ENCODE assay signal across 8 mouse cellular contexts in the genomic region with DNA sequence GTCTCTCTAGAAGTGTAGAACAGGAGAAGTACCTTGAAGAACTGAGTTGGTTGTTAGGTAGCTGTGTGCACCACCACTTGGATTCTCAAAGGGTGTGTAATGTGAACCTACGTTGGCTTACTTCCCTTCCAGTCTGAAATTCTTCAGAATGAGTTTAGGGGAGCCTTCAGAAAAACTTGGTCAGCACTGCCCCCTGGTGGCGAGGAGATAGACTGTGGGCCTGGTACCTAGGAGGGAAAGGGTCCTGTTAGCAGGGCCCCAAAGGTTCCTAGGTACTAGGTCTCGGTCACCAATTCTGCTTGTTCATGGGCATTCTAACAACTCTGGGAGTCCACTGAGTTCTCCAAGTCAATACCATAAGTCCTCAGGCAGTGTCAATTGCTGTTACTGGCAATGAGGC. TPM values are rescaled to one million over a fixed set of nuclear protein-coding genes. Genes with fewer than 3 reads are reported as not detected.
DNase-seq lines count a peak whose midpoint lies in the region; ATAC-seq lines count a peak whose summit lies in the region.

No protein-coding gene starts in this region.

- H3K4me1 ChIP-seq in midbrain, embryonic 10.5 days: peaks cover 7% of the 10 kb centered on the region; the same call in 1 of the 2 replicates
- H3K4me1 ChIP-seq in midbrain, embryonic 15.5 days: no peaks in the 10 kb centered on the region
- H3K4me1 ChIP-seq in limb, embryonic 10.5 days: no peaks in the 10 kb centered on the region
- no peaks in the 10 kb centered on the region for H3K4me1 ChIP-seq in neural tube, embryonic 11.5 days (ENCODE audit: control insufficient read depth, insufficient read depth, low read length)

- ATAC-seq in midbrain, embryonic 15.5 days (replicated peaks): no peak
- ATAC-seq in neural tube, embryonic 11.5 days (ENCODE audit: insufficient read depth, low FRiP score, low TSS enrichment): no peak

- H3K27ac ChIP-seq in midbrain, embryonic 10.5 days (replicated peaks): no peak overlapping the region
- no peak overlapping the region for H3K27ac ChIP-seq in midbrain, embryonic 15.5 days
- no peak overlapping the region for H3K27ac ChIP-seq in limb, embryonic 10.5 days
- no peak overlapping the region for H3K27ac ChIP-seq in neural tube, embryonic 11.5 days (ENCODE audit: low read depth, low read length)

- no peaks in the 10 kb centered on the region for H3K36me3 ChIP-seq in midbrain, embryonic 10.5 days
- no peaks in the 10 kb centered on the region for H3K36me3 ChIP-seq in midbrain, embryonic 15.5 days (replicated peaks)
- no peaks in the 10 kb centered on the region for H3K36me3 ChIP-seq in limb, embryonic 10.5 days
- H3K36me3 ChIP-seq in neural tube, embryonic 11.5 days (ENCODE audit: control insufficient read depth, insufficient read depth, low read length): no peaks in the 10 kb centered on the region

- H3K4me3 ChIP-seq in midbrain, embryonic 10.5 days: no peak overlapping the region
- H3K4me3 ChIP-seq in midbrain, embryonic 15.5 days: no peak overlapping the region
- H3K4me3 ChIP-seq in limb, embryonic 10.5 days: no peak overlapping the region
- H3K4me3 ChIP-seq in neural tube, embryonic 11.5 days (ENCODE audit: low read depth, low read length): no peak overlapping the region

- WGBS in midbrain, embryonic 10.5 days: 27% methylated on average over 3 of the region's 3 CpGs
- WGBS in midbrain, embryonic 15.5 days: 20% methylated on average over 3 of the region's 3 CpGs
- 22% methylated on average over 3 of the region's 3 CpGs for WGBS in limb, embryonic 10.5 days
- WGBS in neural tube, embryonic 11.5 days: 22% methylated on average over 3 of the region's 3 CpGs

- peak; percentile 74 for DNase-seq in midbrain, embryonic 10.5 days (ENCODE audit: low spot score)
- DNase-seq in c-Kit-positive CD71-positive TER-119-positive erythroid progenitor cells, embryonic 14.5 days (ENCODE audit: low spot score): peak; percentile 74
- DNase-seq in forelimb bud, embryonic 11.5 days (ENCODE audit: low read depth, low spot score): peak; percentile 85
- peak; percentile 67 for DNase-seq in hindlimb bud, embryonic 11.5 days (ENCODE audit: extremely low spot score, low read depth, low spot score)
- DNase-seq in limb, embryonic 10.5 days (ENCODE audit: low spot score): peak; percentile 88
- DNase-seq in neural tube, embryonic 11.5 days (ENCODE audit: low spot score): peak; percentile 79
- peak; percentile 92 for DNase-seq in testis, postnatal 10 days (ENCODE audit: low spot score)

- no peaks in the 10 kb centered on the region for H3K27me3 ChIP-seq in midbrain, embryonic 10.5 days (ENCODE audit: low read depth, poor library complexity, severe bottlenecking)
- no peaks in the 10 kb centered on the region for H3K27me3 ChIP-seq in midbrain, embryonic 15.5 days (replicated peaks)
- H3K27me3 ChIP-seq in limb, embryonic 10.5 days (ENCODE audit: low read depth, poor library complexity, severe bottlenecking): no peaks in the 10 kb centered on the region
- no peaks in the 10 kb centered on the region for H3K27me3 ChIP-seq in neural tube, embryonic 11.5 days (ENCODE audit: control insufficient read depth, insufficient read depth, low read length)

- H3K9ac ChIP-seq in midbrain, embryonic 15.5 days: no peak overlapping the region
- H3K9ac ChIP-seq in neural tube, embryonic 11.5 days (ENCODE audit: low read length): no peak overlapping the region

- no peak overlapping the region for H3K4me2 ChIP-seq in midbrain, embryonic 15.5 days
- no peak overlapping the region for H3K4me2 ChIP-seq in neural tube, embryonic 11.5 days (ENCODE audit: low read depth)

- H3K9me3 ChIP-seq in midbrain, embryonic 10.5 days (replicated peaks): no peaks in the 10 kb centered on the region
- no peaks in the 10 kb centered on the region for H3K9me3 ChIP-seq in midbrain, embryonic 15.5 days
- H3K9me3 ChIP-seq in limb, embryonic 10.5 days (replicated peaks): no peaks in the 10 kb centered on the region
- H3K9me3 ChIP-seq in neural tube, embryonic 11.5 days (ENCODE audit: control insufficient read depth, low read length): no peaks in the 10 kb centered on the region

RNA-seq across cellular contexts. Expression of a gene that starts 4.7 kb away (rescaled TPM):
- polyA plus RNA-seq in midbrain, embryonic 10.5 days (2016; fragmentation: Nextera tagmentation; extraction: Ambion mirVana): 0.27 and 0.37 TPM in 2 replicates
- polyA plus RNA-seq in midbrain, embryonic 15.5 days (2015; fragmentation: Nextera tagmentation; extraction: Ambion mirVana): 1.1 and 1.4 TPM in 2 replicates
- polyA plus RNA-seq in limb, embryonic 10.5 days (2016; fragmentation: Nextera tagmentation; extraction: Ambion mirVana): 0.45 and 1.0 TPM in 2 replicates
- polyA plus RNA-seq in neural tube, embryonic 11.5 days (2014; fragmentation: Nextera tagmentation; extraction: Ambion mirVana): 0.62 and 0.70 TPM in 2 replicates

RNA-seq across cellular contexts. Expression of a gene that starts 28.3 kb away (rescaled TPM):
- polyA plus RNA-seq in midbrain, embryonic 10.5 days (2016; fragmentation: Nextera tagmentation; extraction: Ambion mirVana): 3.4 and 4.0 TPM in 2 replicates
- polyA plus RNA-seq in midbrain, embryonic 15.5 days (2015; fragmentation: Nextera tagmentation; extraction: Ambion mirVana): 3.1 and 3.4 TPM in 2 replicates
- 2.8 and 4.2 TPM in 2 replicates for polyA plus RNA-seq in limb, embryonic 10.5 days (2016; fragmentation: Nextera tagmentation; extraction: Ambion mirVana)
- polyA plus RNA-seq in neural tube, embryonic 11.5 days (2014; fragmentation: Nextera tagmentation; extraction: Ambion mirVana): 2.3 and 3.1 TPM in 2 replicates

RNA-seq across cellular contexts. Expression of a gene that starts 34.7 kb away (rescaled TPM):
- 52.5 and 56.9 TPM in 2 replicates for polyA plus RNA-seq in midbrain, embryonic 10.5 days (2016; fragmentation: Nextera tagmentation; extraction: Ambion mirVana)
- 49.4 and 51.3 TPM in 2 replicates for polyA plus RNA-seq in midbrain, embryonic 15.5 days (2015; fragmentation: Nextera tagmentation; extraction: Ambion mirVana)
- 54.1 and 55.2 TPM in 2 replicates for polyA plus RNA-seq in limb, embryonic 10.5 days (2016; fragmentation: Nextera tagmentation; extraction: Ambion mirVana)
- 70.5 and 82.3 TPM in 2 replicates for polyA plus RNA-seq in neural tube, embryonic 11.5 days (2014; fragmentation: Nextera tagmentation; extraction: Ambion mirVana)
